Mouse (Mus musculus) lung, adult 2 months (tissue): ENCODE results near the gene Atp8a2.

Experiments
- CTCF ChIP-seq: fragments of 200-500 bp; IDR thresholded peaks from 2 replicates; pipeline ENCODE4 v1.5.1; 2011; ENCODE audit warnings: mild to moderate bottlenecking, low read length, control low read depth; ENCODE audit not compliant: insufficient read depth
- POLR2A ChIP-seq: fragments of 200-500 bp; IDR thresholded peaks from 2 replicates; pipeline ENCODE4 v1.6.1; 2011; ENCODE audit warnings: low read depth, mild to moderate bottlenecking, control low read depth, low read length, borderline replicate concordance; ENCODE audit errors: extremely low read depth

DNA sequence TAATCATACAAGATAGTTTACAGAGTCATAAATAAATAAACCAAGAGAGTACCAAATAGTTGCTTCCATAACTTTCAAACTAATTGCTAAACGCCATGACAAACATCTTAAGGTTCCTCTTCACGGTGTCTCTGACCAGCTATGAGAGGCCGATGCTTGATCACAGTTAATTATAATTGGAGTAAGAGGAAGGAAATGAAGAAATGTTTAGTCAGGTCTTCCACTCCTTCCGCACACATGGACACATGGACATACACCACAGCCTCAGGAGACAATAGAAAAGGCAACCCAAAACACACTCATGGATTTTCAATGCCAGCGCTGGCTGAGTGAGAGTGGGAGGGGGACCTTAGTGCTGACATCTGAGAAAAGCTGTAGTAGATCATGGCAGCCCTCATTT lies 232.4 kb downstream of the Atp8a2 start:
- TF ChIP-seq CTCF (no peak), POLR2A (no peak)
